Mouse (Mus musculus) sigmoid colon, adult 10 weeks (tissue): ENCODE results near the gene Lats1. TPM values are rescaled to one million over a fixed set of nuclear protein-coding genes. Genes with fewer than 3 reads are reported as not detected.

ENCODE experiments used
- polyA plus RNA-seq: library from polyadenylated mRNA; stranded (reverse); fragments of 350-450 nt; fragmentation: Illumina TruSeq; extraction: RNeasy Lipid Tissue Mini Kit (QIAGEN cat#74804); gene quantifications from one replicate; pipeline ENCODE4 v1.2.3, GENCODE M21; 2014; ENCODE audit warnings: low read depth, low replicate concordance

Gene Lats1
- 72.5 TPM for polyA plus RNA-seq

DNA sequence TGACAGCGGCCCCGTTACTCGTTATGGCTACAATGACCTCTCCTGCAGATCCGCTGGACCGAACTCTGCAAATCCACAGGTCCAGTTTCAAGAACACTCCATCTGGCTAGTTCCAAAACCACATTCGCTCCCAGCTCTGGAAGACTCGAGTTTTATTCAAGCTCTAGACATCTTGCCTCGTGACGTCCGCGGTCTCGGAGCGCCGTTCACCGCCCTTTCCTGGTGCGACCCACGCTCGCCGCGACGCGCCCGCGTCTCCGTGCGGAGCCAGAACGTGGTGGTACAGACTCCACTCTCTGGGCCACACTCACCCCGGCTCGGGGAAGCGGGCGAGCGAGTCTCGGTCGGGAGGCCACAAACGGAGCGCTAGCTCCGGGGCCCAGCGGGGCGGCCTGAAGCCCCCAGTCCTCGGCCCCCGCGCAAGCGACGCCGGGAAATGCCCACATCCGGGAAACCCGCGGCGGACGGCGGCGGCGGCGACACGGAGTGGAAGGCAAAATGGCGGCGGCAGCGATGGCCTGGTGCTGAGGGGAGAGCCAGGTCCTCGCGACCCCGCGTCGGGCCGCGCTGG lies at the start of gene Lats1, which contains the start of gene Pcmt1:
Lats1 (plus strand) TSS at position 484 of the 571 bp plus-strand sequence.
Pcmt1 (minus strand) TSS at position 406 of the 571 bp plus-strand sequence.

DNA sequence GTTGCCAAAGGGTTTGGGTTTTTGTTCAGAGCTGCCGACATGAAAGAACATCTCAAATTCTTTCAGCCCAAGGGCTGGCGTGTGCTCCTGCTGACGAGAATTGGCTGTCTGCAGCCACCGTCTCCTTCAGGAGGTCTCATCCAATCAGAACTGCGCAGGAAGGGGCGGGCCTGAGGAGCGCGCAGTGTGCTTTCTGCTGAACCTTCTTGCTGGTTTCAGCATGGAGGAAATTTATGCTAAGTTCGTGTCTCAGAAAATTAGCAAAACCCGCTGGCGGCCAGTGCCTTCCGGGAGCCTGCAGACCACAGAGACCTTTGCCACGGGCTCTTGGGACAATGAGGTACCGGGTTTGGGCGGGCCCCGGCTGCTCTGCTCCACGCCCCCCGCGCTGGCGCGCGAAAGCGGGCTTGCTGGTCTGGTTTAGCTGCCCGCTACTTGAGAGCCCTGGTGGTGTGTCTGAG lies 13.6 kb upstream of the Lats1 start, which contains the start of gene Nup43:
Nup43 (plus strand) TSS at position 162 of the 461 bp plus-strand sequence.

DNA sequence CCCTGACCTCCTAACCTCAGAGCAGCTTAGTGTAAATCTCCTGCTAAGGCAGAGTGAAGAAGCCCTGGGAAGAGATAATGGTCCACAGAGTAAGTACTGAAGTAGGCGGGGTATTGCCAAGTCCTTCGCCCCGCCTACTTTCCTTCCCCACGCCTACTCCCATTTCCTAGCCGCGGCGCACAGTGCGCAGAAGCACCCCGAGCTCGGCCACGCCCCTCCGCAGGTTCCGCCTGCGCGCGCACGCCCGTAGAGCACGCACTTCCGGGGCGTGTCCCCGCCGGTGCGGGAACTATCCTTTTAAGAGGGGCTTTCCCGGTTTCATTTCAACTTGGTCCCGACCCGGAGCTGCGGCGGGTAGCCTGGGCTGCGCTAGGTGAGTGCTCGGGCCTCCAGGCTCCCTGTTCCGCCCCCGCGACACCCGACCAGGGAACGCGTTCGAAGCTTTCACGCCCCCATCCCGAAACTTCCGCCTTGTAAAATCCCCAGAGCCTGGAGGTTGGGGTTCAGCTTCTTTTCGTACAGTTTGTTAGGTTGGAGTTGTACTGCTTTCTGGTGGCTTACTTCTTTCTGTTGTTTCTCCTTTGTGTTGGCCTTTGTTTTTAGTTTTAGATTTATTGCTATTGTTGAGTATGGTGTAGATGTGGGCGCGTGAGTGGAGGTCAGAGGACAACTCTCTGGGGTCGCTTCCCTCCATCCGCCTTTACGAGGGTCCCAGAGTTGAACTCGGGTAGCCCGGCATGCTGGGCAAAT lies 44.9 kb downstream of the Lats1 start, which contains the start of gene Katna1:
Katna1 (plus strand) TSS at position 250 of the 750 bp plus-strand sequence.

Other genes with a start within 250 kb of the Lats1 start
- 6.9 TPM for gene Ulbp1, start 207.6 kb upstream of the Lats1 start, polyA plus RNA-seq
- 5.5 TPM for gene Lrp11, start 91.4 kb upstream of the Lats1 start, polyA plus RNA-seq
- gene Nup43, start 13.7 kb upstream of the Lats1 start, polyA plus RNA-seq: 10.0 TPM
- gene Pcmt1, start 78 bp upstream of the Lats1 start, polyA plus RNA-seq: 71.5 TPM
- 64.9 TPM for gene Katna1, start 44.8 kb downstream of the Lats1 start, polyA plus RNA-seq
- gene Ginm1, start 111.6 kb downstream of the Lats1 start, polyA plus RNA-seq: 506 TPM
- gene Ppil4, start 111.7 kb downstream of the Lats1 start, polyA plus RNA-seq: 94.2 TPM
- 12.3 TPM for gene Zc3h12d, start 151.3 kb downstream of the Lats1 start, polyA plus RNA-seq